Comparison of ENCODE assay signal across 7 mouse cellular contexts in genomic region chr15:94601339-94601738, GRCm38 (mm10). TPM values are rescaled to one million over a fixed set of nuclear protein-coding genes. Genes with fewer than 3 reads are reported as not detected.
DNase-seq lines count a peak whose midpoint lies in the region; ATAC-seq and TF ChIP-seq lines count a peak whose summit lies in the region.

No protein-coding gene starts in this region.

- H3K4me2 ChIP-seq in midbrain, embryonic 11.5 days: no peak overlapping the region
- no peak overlapping the region for H3K4me2 ChIP-seq in midbrain, embryonic 15.5 days
- no peak overlapping the region for H3K4me2 ChIP-seq in limb, embryonic 14.5 days (replicated peaks; ENCODE audit: low read depth, low read length, severe bottlenecking)

- no peaks in the 10 kb centered on the region for H3K9me3 ChIP-seq in midbrain, embryonic 11.5 days (ENCODE audit: control insufficient read depth, low read length)
- H3K9me3 ChIP-seq in midbrain, embryonic 15.5 days: no peaks in the 10 kb centered on the region
- H3K9me3 ChIP-seq in MEL (replicated peaks; ENCODE audit: insufficient read depth, low read length): no peaks in the 10 kb centered on the region
- no peaks in the 10 kb centered on the region for H3K9me3 ChIP-seq in limb, embryonic 14.5 days (ENCODE audit: control insufficient read depth, low read length)

- H3K4me1 ChIP-seq in midbrain, embryonic 11.5 days (ENCODE audit: control insufficient read depth, insufficient read depth, low read length): no peaks in the 10 kb centered on the region
- H3K4me1 ChIP-seq in midbrain, embryonic 15.5 days: no peaks in the 10 kb centered on the region
- peaks cover 3 to 4% of the 10 kb centered on the region in 2 experiments; a peak in 1 of 4 replicates for H3K4me1 ChIP-seq in MEL (ENCODE audit: control insufficient read depth in 1 of 2, insufficient read depth in 2 of 2, low read length in 2 of 2)
- H3K4me1 ChIP-seq in limb, embryonic 14.5 days (ENCODE audit: control insufficient read depth, insufficient read depth, low read length): no peaks in the 10 kb centered on the region

- TF ChIP-seq CTCF in MEL (IDR thresholded peaks at IDR 0.05 in 2 of 3, conservative IDR thresholded peaks at IDR 0.05 in 1 of 3; ENCODE audit: control insufficient read depth in 1 of 3, insufficient read depth in 1 of 3, low read depth in 2 of 3, low read length in 3 of 3, poor library complexity in 1 of 3, severe bottlenecking in 1 of 3): peak; percentile 57 to 89 (median 86)

- DNase-seq in midbrain, embryonic 11.5 days (ENCODE audit: low spot score, missing footprints): no peak
- peak; percentile 90 for DNase-seq in MEL (ENCODE audit: low read depth, low spot score)
- peak; percentile 64 for DNase-seq in adrenal gland, postnatal 25 days
- peak; percentile 56 for DNase-seq in gastrocnemius, postnatal 10 days
- peak; percentile 25 for DNase-seq in limb, embryonic 14.5 days (ENCODE audit: low spot score)
- peak; percentile 39 for DNase-seq in right cerebral cortex, postnatal 14 days

- H3K27ac ChIP-seq in midbrain, embryonic 11.5 days (ENCODE audit: low read depth, low read length): no peak overlapping the region
- H3K27ac ChIP-seq in midbrain, embryonic 15.5 days: no peak overlapping the region
- H3K27ac ChIP-seq in MEL (ENCODE audit: control insufficient read depth, low read depth, low read length): no peak overlapping the region
- no peak overlapping the region for H3K27ac ChIP-seq in limb, embryonic 14.5 days (replicated peaks; ENCODE audit: low read depth, low read length)

- 0 out of 2 replicates have a peak, but pooled peaks have one; percentile 46 for ATAC-seq in midbrain, embryonic 11.5 days (ENCODE audit: low FRiP score)
- no peak for ATAC-seq in midbrain, embryonic 15.5 days (replicated peaks)
- ATAC-seq in limb, embryonic 14.5 days (ENCODE audit: low FRiP score, low read depth): no peak

- TF ChIP-seq RAD21 in MEL (IDR thresholded peaks at IDR 0.05; ENCODE audit: low read depth, low read length): peak; percentile 81

- H3K4me3 ChIP-seq in midbrain, embryonic 11.5 days (ENCODE audit: low read depth, low read length): no peak overlapping the region
- no peak overlapping the region for H3K4me3 ChIP-seq in midbrain, embryonic 15.5 days
- H3K4me3 ChIP-seq in MEL (ENCODE audit: control insufficient read depth in 1 of 2, insufficient read depth in 1 of 2, low read depth in 2 of 2, low read length in 2 of 2): peak overlapping the region; percentile 40 to 52; a peak in 3 of 4 replicates
- H3K4me3 ChIP-seq in limb, embryonic 14.5 days (replicated peaks; ENCODE audit: low read length): no peak overlapping the region

- H3K36me3 ChIP-seq in midbrain, embryonic 11.5 days (ENCODE audit: control insufficient read depth, insufficient read depth, low read length): no peaks in the 10 kb centered on the region
- H3K36me3 ChIP-seq in midbrain, embryonic 15.5 days (replicated peaks): no peaks in the 10 kb centered on the region
- peaks cover 0 to 15% of the 10 kb centered on the region in 2 experiments; a peak in 2 of 4 replicates for H3K36me3 ChIP-seq in MEL (ENCODE audit: control insufficient read depth in 1 of 2, insufficient read depth in 2 of 2, low read length in 2 of 2)
- H3K36me3 ChIP-seq in limb, embryonic 14.5 days (ENCODE audit: control insufficient read depth, insufficient read depth, low read length): no peaks in the 10 kb centered on the region

- TF ChIP-seq EP300 in MEL (IDR thresholded peaks at IDR 0.05; ENCODE audit: low read depth in 1 of 2, low read length in 2 of 2): peak in 1 of 2 experiments; percentile 22; a peak in 1 of 4 replicates

- no peak overlapping the region for H3K9ac ChIP-seq in midbrain, embryonic 11.5 days (ENCODE audit: low read length)
- no peak overlapping the region for H3K9ac ChIP-seq in midbrain, embryonic 15.5 days
- peak overlapping the region; percentile 22; the same call in 1 of the 2 replicates for H3K9ac ChIP-seq in MEL (ENCODE audit: control insufficient read depth, low read depth, low read length, poor library complexity, severe bottlenecking)
- H3K9ac ChIP-seq in limb, embryonic 14.5 days (ENCODE audit: low read depth, low read length, severe bottlenecking): no peak overlapping the region

- no peaks in the 10 kb centered on the region for H3K79me2 ChIP-seq in MEL (ENCODE audit: control insufficient read depth, insufficient read depth, low read length, poor library complexity)

- TF ChIP-seq POLR2A in MEL (IDR thresholded peaks at IDR 0.05; ENCODE audit: control insufficient read depth in 1 of 2, insufficient read depth in 1 of 2, low read depth in 1 of 2, low read length in 2 of 2, poor library complexity in 1 of 2): no peak
- TF ChIP-seq POLR2A in limb, embryonic 14.5 days (IDR thresholded peaks at IDR 0.05; ENCODE audit: borderline replicate concordance, extremely low read depth, insufficient read depth, insufficient read length): no peak

- no peaks in the 10 kb centered on the region for H3K27me3 ChIP-seq in midbrain, embryonic 11.5 days (ENCODE audit: control insufficient read depth, insufficient read depth, low read length)
- H3K27me3 ChIP-seq in midbrain, embryonic 15.5 days (replicated peaks): no peaks in the 10 kb centered on the region
- no peaks in the 10 kb centered on the region for H3K27me3 ChIP-seq in MEL (ENCODE audit: control insufficient read depth in 1 of 2, insufficient read depth in 2 of 2, low read length in 2 of 2)
- H3K27me3 ChIP-seq in limb, embryonic 14.5 days (ENCODE audit: control insufficient read depth, insufficient read depth, low read length): no peaks in the 10 kb centered on the region

- WGBS in midbrain, embryonic 11.5 days: 20% methylated on average over 3 of the region's 3 CpGs
- 14% methylated on average over 3 of the region's 3 CpGs for WGBS in midbrain, embryonic 15.5 days
- WGBS in limb, embryonic 14.5 days: 31% methylated on average over 3 of the region's 3 CpGs

TF ChIP-seq in MEL, 35 proteins besides CTCF, POLR2A, EP300 and RAD21 (continues in another document):
- TF ChIP-seq MAZ (IDR thresholded peaks at IDR 0.05; ENCODE audit: low read depth, low read length) (0 out of 2 replicates have a peak, but pooled peaks have one; percentile 41), GABPA (IDR thresholded peaks at IDR 0.05; ENCODE audit: low read depth, low read length) (no peak), E2F4 (IDR thresholded peaks at IDR 0.05; ENCODE audit: borderline replicate concordance, low read depth, low read length) (no peak), SMC3 (IDR thresholded peaks at IDR 0.05; ENCODE audit: low read depth, low read length) (peak; percentile 87), ETS1 (IDR thresholded peaks at IDR 0.05; ENCODE audit: low read depth, low read length) (0 out of 2 replicates have a peak, but pooled peaks have one; percentile 30), ZMIZ1 (IDR thresholded peaks at IDR 0.05; ENCODE audit: low read depth, low read length) (no peak), UBTF (IDR thresholded peaks at IDR 0.05; ENCODE audit: borderline replicate concordance, insufficient read depth, low read depth, low read length) (no peak), POLR2AphosphoS2 (IDR thresholded peaks at IDR 0.05; ENCODE audit: low read length) (no peak), ELF1 (IDR thresholded peaks at IDR 0.05; ENCODE audit: low read depth, low read length) (no peak)

RNA-seq across cellular contexts. Expression of gene Twf1, which starts 11.7 kb away (rescaled TPM):
- polyA plus RNA-seq in midbrain, embryonic 11.5 days (2014; fragmentation: Nextera tagmentation; extraction: Ambion mirVana): 112 and 120 TPM in 2 replicates
- 78.6 and 80.5 TPM in 2 replicates for polyA plus RNA-seq in midbrain, embryonic 15.5 days (2015; fragmentation: Nextera tagmentation; extraction: Ambion mirVana)
- 20.0 and 26.4 TPM in 2 replicates for total RNA-seq in MEL (2012; rRNA removed)
- 10 to 100 TPM; 37.1 to 64.1 TPM for polyA plus RNA-seq in MEL (2012; ENCODE audit: insufficient read depth in 1 of 2, insufficient read length in 2 of 2, low read depth in 1 of 2, low replicate concordance in 2 of 2, missing spikeins in 1 of 2)
- total RNA-seq in adrenal gland, postnatal 25 days (2021): 91.6 and 105 TPM in 2 replicates
- 10 to 100 TPM; 20.0 to 23.6 TPM for total RNA-seq in gastrocnemius, postnatal 10 days (2021)
- 37.7 and 40.2 TPM in 2 replicates for polyA plus RNA-seq in limb, embryonic 14.5 days (2012; rRNA removed)
- polyA plus RNA-seq in limb, embryonic 14.5 days (2014; fragmentation: Nextera tagmentation; extraction: Ambion mirVana): 78.1 and 79.3 TPM in 2 replicates

RNA-seq across cellular contexts. Expression of gene Tmem117, which starts 27.7 kb away (rescaled TPM):
- polyA plus RNA-seq in midbrain, embryonic 11.5 days (2014; fragmentation: Nextera tagmentation; extraction: Ambion mirVana): 1.5 and 1.7 TPM in 2 replicates
- polyA plus RNA-seq in midbrain, embryonic 15.5 days (2015; fragmentation: Nextera tagmentation; extraction: Ambion mirVana): 12.3 and 12.4 TPM in 2 replicates
- not detected in 2 replicates for total RNA-seq in MEL (2012; rRNA removed)
- not detected for polyA plus RNA-seq in MEL (2012; ENCODE audit: insufficient read depth in 1 of 2, insufficient read length in 2 of 2, low read depth in 1 of 2, low replicate concordance in 2 of 2, missing spikeins in 1 of 2)
- total RNA-seq in adrenal gland, postnatal 25 days (2021): 4.7 and 4.9 TPM in 2 replicates
- total RNA-seq in gastrocnemius, postnatal 10 days (2021): 10 to 100 TPM; 30.8 to 31.1 TPM
- polyA plus RNA-seq in limb, embryonic 14.5 days (2012; rRNA removed): 1.7 and 1.9 TPM in 2 replicates
- 5.5 and 5.9 TPM in 2 replicates for polyA plus RNA-seq in limb, embryonic 14.5 days (2014; fragmentation: Nextera tagmentation; extraction: Ambion mirVana)

RNA-seq across cellular contexts. Expression of gene Irak4, which starts 57.9 kb away (rescaled TPM):
- polyA plus RNA-seq in midbrain, embryonic 11.5 days (2014; fragmentation: Nextera tagmentation; extraction: Ambion mirVana): 2.0 and 2.4 TPM in 2 replicates
- 1.3 and 1.8 TPM in 2 replicates for polyA plus RNA-seq in midbrain, embryonic 15.5 days (2015; fragmentation: Nextera tagmentation; extraction: Ambion mirVana)
- total RNA-seq in MEL (2012; rRNA removed): 6.7 and 7.5 TPM in 2 replicates
- 1 to 10 TPM in 1 of 2 experiments, not detected in 1; 9.4 TPM for polyA plus RNA-seq in MEL (2012; ENCODE audit: insufficient read depth in 1 of 2, insufficient read length in 2 of 2, low read depth in 1 of 2, low replicate concordance in 2 of 2, missing spikeins in 1 of 2)
- 14.4 and 18.5 TPM in 2 replicates for total RNA-seq in adrenal gland, postnatal 25 days (2021)
- 1 to 10 TPM; 3.4 to 5.3 TPM for total RNA-seq in gastrocnemius, postnatal 10 days (2021)
- polyA plus RNA-seq in limb, embryonic 14.5 days (2012; rRNA removed): 4.9 and 5.6 TPM in 2 replicates
- 5.2 TPM in 2 replicates for polyA plus RNA-seq in limb, embryonic 14.5 days (2014; fragmentation: Nextera tagmentation; extraction: Ambion mirVana)

RNA-seq across cellular contexts. Expression of gene Pus7l, which starts 58.0 kb away (rescaled TPM):
- polyA plus RNA-seq in midbrain, embryonic 11.5 days (2014; fragmentation: Nextera tagmentation; extraction: Ambion mirVana): 7.9 and 8.8 TPM in 2 replicates
- polyA plus RNA-seq in midbrain, embryonic 15.5 days (2015; fragmentation: Nextera tagmentation; extraction: Ambion mirVana): 5.1 and 5.2 TPM in 2 replicates
- 40.1 and 40.6 TPM in 2 replicates for total RNA-seq in MEL (2012; rRNA removed)
- polyA plus RNA-seq in MEL (2012; ENCODE audit: insufficient read depth in 1 of 2, insufficient read length in 2 of 2, low read depth in 1 of 2, low replicate concordance in 2 of 2, missing spikeins in 1 of 2): 10 to 100 TPM; 33.2 to 51.2 TPM
- total RNA-seq in adrenal gland, postnatal 25 days (2021): 5.0 and 6.0 TPM in 2 replicates
- total RNA-seq in gastrocnemius, postnatal 10 days (2021): 1 to 10 TPM; 2.0 to 2.1 TPM
- 8.4 and 8.7 TPM in 2 replicates for polyA plus RNA-seq in limb, embryonic 14.5 days (2012; rRNA removed)
- polyA plus RNA-seq in limb, embryonic 14.5 days (2014; fragmentation: Nextera tagmentation; extraction: Ambion mirVana): 8.8 and 10.2 TPM in 2 replicates

Comparison
In these comparisons a context has a peak if more than half of its experiments do, and no peak if none do; other contexts are left out.
1. H3K4me3 ChIP-seq: peak in MEL (2 of 2); none in midbrain, embryonic 11.5 days (single experiment), midbrain, embryonic 15.5 days (single experiment) and limb, embryonic 14.5 days (single experiment).